9 mouse cellular contexts compared by ENCODE assay signal in genomic region chr4:150219501-150220292, GRCm38 (mm10). TPM values are rescaled to one million over a fixed set of nuclear protein-coding genes. Genes with fewer than 3 reads are reported as not detected.
A peak's percentile ranks its signal among the peaks of the same experiment; 100 is the strongest.
DNase-seq lines count a peak whose midpoint lies in the region; ATAC-seq and TF ChIP-seq lines count a peak whose summit lies in the region.
"Had no signal": no experiment of that assay in that cellular context is flagged by ENCODE, and none has a peak within 500 bp of the region (broad histone marks: within the 10 kb centered on the region; RNA-seq: fewer than 3 reads in every experiment).

No protein-coding gene starts in this region.

- peak in 1 of 2 experiments; percentile 54 for DNase-seq in heart, adult 2 months
- no peak for DNase-seq in heart, adult 9 months (ENCODE audit: low spot score in 2 of 2)
- peak in 1 of 2 experiments; percentile 57 for DNase-seq in spleen, adult 2 months (ENCODE audit: low read depth in 1 of 2, low spot score in 2 of 2)
- DNase-seq in spleen, adult 12 weeks (ENCODE audit: low spot score): no peak
- peak; percentile 36 for DNase-seq in cerebellum, adult 9-11 months
- peak; percentile 66 for DNase-seq in kidney, postnatal 14 days
- DNase-seq in thymus, postnatal 4 days: peak; percentile 79

- peak; percentile 58; the same call in 1 of the 2 replicates for ATAC-seq in megakaryocyte-erythroid progenitor cell, adult 5-6 weeks (replicated peaks; ENCODE audit: low FRiP score, low TSS enrichment, poor library complexity, severe bottlenecking)

- H3K9ac ChIP-seq in heart, adult 2 months (ENCODE audit: low read depth, low read length): no peak overlapping the region

- H3K27me3 ChIP-seq in heart, adult 2 months (ENCODE audit: control insufficient read depth, insufficient read depth, low read length): no peaks in the 10 kb centered on the region
- no peaks in the 10 kb centered on the region for H3K27me3 ChIP-seq in spleen, adult 2 months (ENCODE audit: control insufficient read depth, insufficient read depth, low read length)

- no peaks in the 10 kb centered on the region for H3K36me3 ChIP-seq in heart, adult 2 months (ENCODE audit: control insufficient read depth, insufficient read depth, low read length)
- no peaks in the 10 kb centered on the region for H3K36me3 ChIP-seq in spleen, adult 2 months (ENCODE audit: control insufficient read depth, insufficient read depth, low read length)

- TF ChIP-seq CTCF in heart, adult 2 months (IDR thresholded peaks at IDR 0.05): peak; percentile 82
- peak; percentile 47; the same call in 1 of the 2 replicates for TF ChIP-seq CTCF in spleen, adult 2 months (IDR thresholded peaks at IDR 0.05; ENCODE audit: extremely low read depth, insufficient read depth, insufficient read length, insufficient replicate concordance)

- intact Hi-C loops in heart, adult 2 months (cut with DNase I): loop anchor here (1.0 to 5.0 kb wide), 3 partner anchors 29 to 82 kb away; no protein-coding TSS in a partner anchor

- no peak overlapping the region for H3K4me3 ChIP-seq in heart, adult 2 months
- no peak overlapping the region for H3K4me3 ChIP-seq in spleen, adult 2 months (ENCODE audit: extremely low read depth, insufficient read depth, insufficient read length)

- H3K79me2 ChIP-seq in heart, adult 2 months (replicated peaks; ENCODE audit: control insufficient read depth, insufficient read depth, low read length): no peaks in the 10 kb centered on the region

- H3K27ac ChIP-seq in heart, adult 2 months: no peak overlapping the region
- no peak overlapping the region for H3K27ac ChIP-seq in spleen, adult 2 months (ENCODE audit: insufficient read depth, low read length)

- TF ChIP-seq POLR2A in heart, adult 2 months (IDR thresholded peaks at IDR 0.05; ENCODE audit: insufficient read depth, low read depth, low read length): no peak
- no peak for TF ChIP-seq POLR2A in spleen, adult 2 months (IDR thresholded peaks at IDR 0.05; ENCODE audit: low read depth, low read length)

- 0 out of 2 replicates have a peak, but pooled peaks have one; percentile 33 for TF ChIP-seq EP300 in heart, adult 2 months (IDR thresholded peaks at IDR 0.05; ENCODE audit: insufficient read depth, low read depth, low read length)

- H3K4me1 ChIP-seq in heart, adult 2 months (ENCODE audit: control insufficient read depth, insufficient read depth, low read length): 0 out of 2 replicates have a peak, but pooled peaks cover 2% of the 10 kb centered on the region
- no peaks in the 10 kb centered on the region for H3K4me1 ChIP-seq in spleen, adult 2 months (ENCODE audit: control insufficient read depth, insufficient read depth, insufficient read length)

- WGBS in heart, adult 2 months: 73% methylated on average over 9 of the region's 9 CpGs
- WGBS in spleen, adult 2 months: 71% methylated on average over 9 of the region's 9 CpGs

RNA-seq across cellular contexts. Expression of gene Eno1, which starts 16.8 kb away (rescaled TPM):
- total RNA-seq in heart, adult 2 months (2021): 100 to 1,000 TPM; 111 to 113 TPM
- polyA plus RNA-seq in heart, adult 2 months (2012; rRNA removed): 179 and 246 TPM in 2 replicates
- polyA plus RNA-seq in spleen, adult 2 months (2012; rRNA removed): 120 and 224 TPM in 2 replicates
- 203 and 216 TPM in 2 replicates for total RNA-seq in megakaryocyte-erythroid progenitor cell, adult 5-6 weeks (2014; fragmentation: Nextera tagmentation)
- total RNA-seq in megakaryocyte-erythroid progenitor cell, adult 5-6 weeks (2017): 136 and 155 TPM in 2 replicates

RNA-seq across cellular contexts. Expression of gene Car6, which starts 18.6 kb away (rescaled TPM):
- total RNA-seq in heart, adult 2 months (2021): not detected
- polyA plus RNA-seq in heart, adult 2 months (2012; rRNA removed): not detected in 2 replicates
- not detected in 2 replicates for polyA plus RNA-seq in spleen, adult 2 months (2012; rRNA removed)
- total RNA-seq in megakaryocyte-erythroid progenitor cell, adult 5-6 weeks (2014; fragmentation: Nextera tagmentation): not detected in 2 replicates
- not detected in 2 replicates for total RNA-seq in megakaryocyte-erythroid progenitor cell, adult 5-6 weeks (2017)
- polyA plus RNA-seq: intestine, embryonic 14.5 days had no signal

Comparison
In these comparisons a context has a peak if more than half of its experiments do, and no peak if none do; other contexts are left out.
1. DNase-seq: peak in cerebellum, adult 9-11 months (single experiment), kidney, postnatal 14 days (single experiment) and thymus, postnatal 4 days (single experiment); none in heart, adult 9 months (0 of 2) and spleen, adult 12 weeks (single experiment).